Mouse (Mus musculus) cerebellum, adult 18-20 months (tissue): ENCODE data around the gene Cnp.
"Not testable (repeated sequence)": the region's sequence is repeated elsewhere in the genome, so short reads cannot be mapped to it uniquely, and the experiment has no call there.

Source experiments
- DNase-seq, 2 experiments: peaks; one replicate each; pipeline ENCODE4 v3.0.0; 2021

Cnp gene

GRCm38 (mm10) chr11:100557563-100557962 lies 17.1 kb upstream of the Cnp start:
- no peak for DNase-seq

DNA sequence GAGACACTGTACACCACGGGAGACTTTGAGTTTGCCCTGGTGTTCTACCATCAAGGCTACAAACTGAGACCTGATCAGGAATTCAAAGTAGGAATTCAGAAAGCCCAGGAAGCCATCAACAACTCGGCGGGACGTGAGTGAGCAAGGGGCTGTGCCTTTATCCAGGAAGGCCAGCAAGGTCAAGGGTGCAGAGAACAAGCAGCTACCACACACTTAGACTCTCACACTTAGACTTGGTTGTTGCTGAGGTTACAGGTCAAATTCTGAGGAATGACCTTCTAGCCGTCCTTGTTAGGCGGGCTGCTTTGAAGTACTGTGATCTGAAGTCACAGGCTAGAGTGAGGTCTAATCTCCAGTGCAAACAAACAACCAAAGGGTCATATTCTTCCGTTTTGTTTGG lies 15.2 kb upstream of the Cnp start:
- no peak for DNase-seq

GRCm38 (mm10) chr11:100561748-100562147 lies 13.0 kb upstream of the Cnp start:
- DNase-seq: no peak

GRCm38 (mm10) chr11:100564297-100564696 lies 10.4 kb upstream of the Cnp start:
- DNase-seq: peak in 1 of 2 experiments; percentile 21

- no peak for DNase-seq
These were observed 10.0 kb upstream of the Cnp start for GRCm38 (mm10) chr11:100564703-100565102.

DNA sequence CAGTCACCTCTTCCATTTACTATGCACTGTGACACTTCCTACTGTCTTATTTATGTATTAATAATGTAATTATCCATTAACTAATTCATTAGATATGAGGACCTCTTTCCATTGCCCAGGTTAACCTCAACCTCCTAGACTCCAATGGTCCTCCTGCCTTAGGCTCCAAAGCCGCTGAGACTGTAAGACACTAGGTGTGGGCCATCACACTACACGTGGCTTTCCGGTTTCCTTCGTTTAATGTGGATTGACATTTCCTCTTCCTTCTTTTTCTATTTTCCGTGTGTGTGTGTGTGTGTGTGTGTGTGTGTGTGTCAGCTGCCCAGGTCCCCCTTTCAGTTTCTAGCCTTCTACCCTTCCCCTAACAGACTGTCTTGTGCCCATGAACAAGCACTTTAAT lies 7.5 kb upstream of the Cnp start:
- DNase-seq: no peak

GRCm38 (mm10) chr11:100567815-100568245 lies 6.9 kb upstream of the Cnp start:
- DNase-seq: no peak

- DNase-seq: no peak
These were observed 6.0 kb upstream of the Cnp start for GRCm38 (mm10) chr11:100568692-100569091.

DNA sequence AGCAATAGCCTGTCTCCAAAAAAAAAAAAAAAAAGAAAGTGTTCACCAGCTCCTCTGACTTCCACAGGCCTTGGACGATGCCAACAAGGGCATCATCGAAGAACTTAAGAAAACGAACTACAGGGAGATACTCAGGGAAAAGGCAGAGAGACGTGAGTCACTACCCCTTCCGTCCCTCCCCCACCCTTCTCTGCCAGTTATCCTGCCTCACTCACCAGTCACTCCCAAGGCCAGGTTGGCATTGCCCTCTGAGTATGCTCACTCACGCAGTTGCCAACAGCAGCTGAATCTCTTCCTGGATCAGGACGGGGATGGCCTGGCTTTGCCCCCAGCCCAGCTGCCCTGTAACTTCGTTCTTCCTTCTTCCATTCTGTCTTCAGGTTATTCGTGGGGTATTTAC lies 4.9 kb upstream of the Cnp start:
- DNase-seq: no peak

- DNase-seq: peak; percentile 83 to 86
These were observed 4.1 kb upstream of the Cnp start for GRCm38 (mm10) chr11:100570430-100571201.

DNA sequence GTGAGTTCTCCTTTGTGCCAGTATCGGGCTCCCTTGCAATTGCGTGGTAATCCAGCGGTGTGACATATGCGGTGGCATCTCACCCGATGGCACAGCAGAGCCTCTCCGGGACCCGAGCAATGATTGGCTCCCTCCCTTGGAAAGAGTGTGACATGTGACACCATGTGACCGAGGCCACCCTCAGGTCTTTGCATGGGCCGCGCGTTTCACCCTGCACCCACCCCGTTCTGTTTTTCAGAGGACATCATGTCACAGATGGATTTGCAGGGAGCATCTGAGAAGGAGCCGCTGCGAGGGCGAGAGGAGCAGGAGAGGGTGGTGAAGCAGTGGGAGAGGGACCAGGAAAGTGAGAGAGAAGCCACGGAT lies 3.5 kb upstream of the Cnp start:
- peak; percentile 46 to 59 for DNase-seq

DNA sequence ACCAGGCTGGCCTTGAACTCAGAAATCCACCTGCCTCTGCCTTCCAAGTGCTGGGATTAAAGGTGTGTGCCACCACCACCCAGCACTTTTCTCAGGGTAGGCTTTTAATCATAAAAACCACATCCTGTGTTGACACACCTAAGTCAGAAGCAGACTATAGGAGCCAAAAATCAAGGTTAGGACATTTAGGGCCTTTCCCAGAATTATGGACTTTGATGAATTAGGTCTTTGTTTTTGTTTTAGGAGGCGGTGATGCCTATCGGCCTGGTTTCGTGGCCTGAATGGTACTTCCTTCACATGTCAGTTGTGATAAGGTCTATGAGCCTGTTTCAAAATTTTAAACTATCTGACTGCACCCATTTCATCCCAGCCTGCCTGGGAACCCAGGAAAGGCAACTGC lies 516 bp upstream of the Cnp start:
- DNase-seq: no peak

- DNase-seq: peak; percentile 40 to 43
These were observed 766 bp downstream of the Cnp start for GRCm38 (mm10) chr11:100575484-100575855.

GRCm38 (mm10) chr11:100576256-100576655 lies 1.6 kb downstream of the Cnp start:
- DNase-seq: no peak

DNA sequence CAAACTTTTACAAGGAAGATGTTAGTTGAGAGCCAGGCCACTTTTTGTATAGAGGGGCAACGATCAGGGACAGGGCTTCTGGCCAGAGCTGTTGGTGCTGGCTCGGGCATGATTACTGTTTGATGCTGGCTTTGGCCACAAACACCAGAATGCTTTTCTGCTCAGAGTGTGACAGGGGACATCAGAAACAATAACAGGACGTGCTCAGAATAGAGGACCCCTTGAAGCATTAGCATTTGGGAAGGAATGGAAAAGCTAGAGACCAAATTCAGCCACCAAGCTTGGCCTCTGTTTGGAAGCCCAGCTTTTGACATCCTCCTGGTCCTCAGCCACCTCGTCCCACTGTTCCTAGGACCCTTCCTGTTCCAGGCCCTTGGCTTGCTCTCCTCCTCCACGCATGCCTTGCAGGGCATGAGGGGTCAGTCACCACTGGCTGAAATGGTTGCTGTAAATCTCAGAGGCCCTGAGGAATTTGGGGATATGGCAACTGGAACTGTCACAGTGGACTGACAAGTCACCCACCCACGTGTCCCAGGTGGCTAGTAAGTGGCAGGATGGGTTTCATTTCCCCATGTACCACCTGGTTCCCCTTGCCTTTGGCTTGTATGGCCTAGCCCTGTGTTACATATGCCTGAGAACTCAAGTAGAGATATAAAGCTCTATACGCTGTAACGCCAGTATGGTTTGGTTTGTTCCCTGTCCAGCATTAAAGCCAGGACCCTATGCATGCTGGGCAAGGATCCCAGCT lies 3.3 kb downstream of the Cnp start:
- no peak for DNase-seq

DNA sequence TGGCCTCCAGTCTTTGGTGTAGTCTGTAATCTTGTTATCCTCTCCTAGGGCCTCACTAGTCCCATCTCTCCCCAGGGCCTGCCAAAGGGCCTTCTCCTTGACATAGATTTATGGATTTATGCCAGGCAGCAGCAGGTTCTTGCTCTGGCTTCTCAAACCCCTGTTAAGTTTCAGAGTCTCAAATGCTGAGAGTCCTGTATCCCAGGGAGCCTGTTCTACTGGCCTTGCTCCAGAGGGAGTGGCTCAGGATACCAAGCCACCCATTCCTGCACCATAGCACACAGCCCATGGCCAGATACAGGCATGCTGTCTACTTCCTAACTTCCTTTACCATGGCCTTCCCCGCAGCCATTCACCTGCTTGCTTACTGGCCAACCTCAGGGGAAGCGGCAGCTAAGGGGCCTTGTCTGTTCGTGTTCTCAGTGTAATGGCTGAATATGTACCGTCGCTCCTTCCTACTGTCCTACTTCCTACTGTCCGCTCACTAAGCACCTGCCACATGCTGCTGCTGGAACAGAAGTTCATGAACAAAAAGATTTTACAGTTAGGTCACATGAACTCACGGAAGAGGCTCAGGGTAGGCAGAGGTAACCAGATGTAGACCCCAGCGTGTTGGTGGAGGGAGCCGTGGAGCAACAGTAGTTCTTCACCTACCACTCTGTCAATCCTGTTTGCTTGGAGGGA lies 4.6 kb downstream of the Cnp start:
- no peak for DNase-seq

- no peak for DNase-seq
These were observed 5.6 kb downstream of the Cnp start for GRCm38 (mm10) chr11:100580275-100580674.

- DNase-seq: peak; percentile 41 to 42
These were observed 7.1 kb downstream of the Cnp start for GRCm38 (mm10) chr11:100581756-100582155.

DNA sequence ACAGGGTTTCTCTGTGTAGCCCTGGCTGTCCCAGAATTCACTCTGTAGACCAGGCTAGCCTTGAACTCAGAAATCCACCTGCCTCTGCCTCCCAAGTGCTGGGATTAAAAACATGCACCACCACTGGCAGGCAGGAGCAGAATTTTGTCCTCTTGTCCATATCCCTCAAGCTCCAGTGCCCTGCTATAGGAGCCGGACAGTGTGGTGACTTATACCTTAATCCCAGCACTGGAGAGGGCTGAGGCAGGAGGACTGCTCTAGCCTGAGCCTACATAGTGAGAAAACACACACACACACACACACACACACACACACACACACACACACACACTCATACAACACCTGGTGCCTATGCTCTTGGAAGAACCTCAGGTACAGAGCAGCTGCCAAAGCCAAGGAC lies 7.7 kb downstream of the Cnp start:
- not testable (repeated sequence) for DNase-seq

DNA sequence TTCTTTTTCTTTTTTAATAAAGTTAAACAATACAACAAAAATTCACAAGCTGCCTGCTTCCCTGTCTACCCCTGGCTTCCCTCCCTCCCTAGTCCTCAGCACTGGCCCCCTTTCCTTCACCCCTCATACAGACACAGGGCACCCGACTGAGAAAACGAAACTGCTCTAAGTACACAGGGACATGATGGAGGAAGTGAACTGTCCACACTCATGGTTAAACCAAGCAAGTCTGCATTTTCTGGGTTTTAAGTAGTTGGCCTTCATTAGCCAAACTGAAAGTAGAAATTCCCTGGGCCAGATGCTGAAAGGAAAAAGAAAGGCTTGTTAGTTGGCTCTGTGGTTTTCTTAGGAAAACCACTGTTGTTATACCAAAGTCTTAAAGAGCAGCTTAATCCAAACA lies 8.1 kb downstream of the Cnp start:
- no peak for DNase-seq

GRCm38 (mm10) chr11:100584561-100584961 lies 9.9 kb downstream of the Cnp start:
- DNase-seq: no peak

GRCm38 (mm10) chr11:100585148-100585547 lies 10.4 kb downstream of the Cnp start:
- DNase-seq: no peak

- DNase-seq: no peak
These were observed 13.8 kb downstream of the Cnp start for GRCm38 (mm10) chr11:100588462-100588861.
